Mouse (Mus musculus) liver, embryonic 14.5 days (tissue): ENCODE measurements around the gene Nlrp4a.
"Not testable (repeated sequence)": the region's sequence is repeated elsewhere in the genome, so short reads cannot be mapped to it uniquely, and the experiment has no call there.

Source experiments
- CTCF ChIP-seq: IDR thresholded peaks from 2 replicates; pipeline ENCODE4 v1.5.1; 2016; ENCODE audit warnings: antibody characterized with exemption, low read depth, control low read depth
- EP300 ChIP-seq: IDR thresholded peaks from 2 replicates; pipeline ENCODE4 v1.6.1; 2016; ENCODE audit warnings: antibody characterized with exemption, low read depth

- TF ChIP-seq CTCF, EP300: not testable (repeated sequence)
Observed at GRCm38 (mm10) chr7:26489514-26489913, 54.6 kb downstream of the Nlrp4a start.
